Mouse (Mus musculus) intestine, embryonic 16.5 days (tissue): ENCODE data around the gene Capn5. TPM values are rescaled to one million over a fixed set of nuclear protein-coding genes. Genes with fewer than 3 reads are reported as not detected.

Experiments used
- ATAC-seq: fragments of 200-750 bp; cut with Nextera tagmentation; 2 replicates; pipeline ENCODE4 v1.8.0; 2017; ENCODE audit warnings: moderate TSS enrichment, moderate library complexity
- H3K27ac ChIP-seq: fragments of 300-500 bp; sonication (generic); 2 replicates; pipeline ENCODE4 v1.5.1; 2014; ENCODE audit warnings: mild to moderate bottlenecking, low read length
- H3K27me3 ChIP-seq: fragments of 300-500 bp; sonication (generic); replicated peaks from 2 replicates; pipeline ENCODE4 v1.6.1; 2014; ENCODE audit warnings: low read length, control low read depth, mixed read lengths; ENCODE audit not compliant: control insufficient read depth, insufficient read depth
- H3K36me3 ChIP-seq: fragments of 300-500 bp; sonication (generic); 2 replicates; pipeline ENCODE4 v1.6.1; 2014; ENCODE audit warnings: low read length, control low read depth; ENCODE audit not compliant: control insufficient read depth, insufficient read depth
- H3K4me1 ChIP-seq: fragments of 300-500 bp; sonication (generic); 2 replicates; pipeline ENCODE4 v1.6.1; 2014; ENCODE audit warnings: low read length, control low read depth, mixed read lengths; ENCODE audit not compliant: control insufficient read depth, insufficient read depth
- H3K4me2 ChIP-seq: fragments of 300-500 bp; sonication (generic); 2 replicates; pipeline ENCODE4 v1.6.1; 2014; ENCODE audit warnings: low read depth, low read length, control low read depth
- H3K4me3 ChIP-seq: fragments of 300-500 bp; sonication (generic); 2 replicates; pipeline ENCODE4 v1.5.1; 2014; ENCODE audit warnings: mild to moderate bottlenecking, low read length
- H3K9ac ChIP-seq: fragments of 300-500 bp; sonication (generic); 2 replicates; pipeline ENCODE4 v1.6.1; 2014; ENCODE audit warnings: low read depth, low read length
- H3K9me3 ChIP-seq: fragments of 300-500 bp; sonication (generic); 2 replicates; pipeline ENCODE4 v1.6.1; 2016; ENCODE audit warnings: low read length, control low read depth; ENCODE audit not compliant: control insufficient read depth
- WGBS: fragments of 180-500 bp; shearing (Covaris S2); extraction: QIAGEN DNeasy Blood & Tissue Kit; methylation state at CpG from one replicate; pipeline ENCODE4 v1.1.7; 2014; 5-methylcytosine and 5-hydroxymethylcytosine counted together
- polyA plus RNA-seq: library from polyadenylated mRNA; unstranded; fragments of >200 nt; fragmentation: Nextera tagmentation; extraction: Ambion mirVana; gene quantifications from 2 replicates; pipeline ENCODE4 v1.2.1, GENCODE M21; 2015

Gene Capn5
- 10.2 and 10.9 TPM in 2 replicates for polyA plus RNA-seq

DNA sequence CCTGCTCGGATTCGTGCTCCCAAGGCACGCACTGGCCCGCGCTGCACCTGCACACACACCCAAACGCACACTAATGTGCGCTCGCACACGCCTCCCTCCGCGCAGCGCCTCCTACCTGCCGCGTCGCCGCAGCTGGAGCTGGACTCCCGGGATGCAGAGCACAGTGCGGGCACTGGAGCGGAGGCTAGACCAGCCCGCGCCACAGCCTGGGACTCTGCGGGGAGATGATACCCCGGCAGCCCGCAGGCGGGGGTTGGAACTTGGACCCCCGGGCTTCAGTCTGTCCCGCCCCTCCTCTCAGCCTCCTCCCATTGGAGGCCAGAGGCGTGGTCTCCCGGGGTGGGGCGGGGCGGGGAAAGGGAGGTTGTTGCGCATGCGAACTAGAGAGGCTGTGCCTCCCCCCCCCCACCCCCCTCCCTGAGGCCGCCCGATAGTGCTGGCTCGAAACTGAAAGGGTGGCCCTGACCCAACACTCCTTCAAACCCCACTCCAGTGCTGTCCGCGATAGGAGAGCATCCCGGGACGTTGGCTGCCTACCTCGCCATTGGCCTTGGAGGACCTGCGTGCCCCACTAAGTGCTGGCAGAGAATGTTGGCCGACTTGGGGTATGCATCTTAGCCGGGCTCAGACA lies at the start of gene Capn5:
Gene Capn5 (minus strand): TSS at position 346 of the 631 bp plus-strand sequence.
- H3K9me3 ChIP-seq = no peaks in the 10 kb centered on the region
- ATAC-seq = peak; percentile 86
- H3K27ac ChIP-seq = peak within 1 kb of the TSS; percentile 90
- no peaks in the 10 kb centered on the region for H3K36me3 ChIP-seq
- H3K9ac ChIP-seq = peak within 1 kb of the TSS; percentile 83
- no peaks in the 10 kb centered on the region for H3K27me3 ChIP-seq
- H3K4me1 ChIP-seq = peaks cover 33% of the 10 kb centered on the region
- peak within 1 kb of the TSS; percentile 83 for H3K4me2 ChIP-seq
- WGBS = 2% methylated on average over 43 of the region's 44 CpGs
- peak within 1 kb of the TSS; percentile 95 for H3K4me3 ChIP-seq

- no peak overlapping the region for H3K27ac ChIP-seq
- WGBS = 96% methylated on average over 4 of the region's 4 CpGs
- no peaks in the 10 kb centered on the region for H3K9me3 ChIP-seq
- no peaks in the 10 kb centered on the region for H3K4me1 ChIP-seq
- no peak for ATAC-seq
- no peak overlapping the region for H3K9ac ChIP-seq
- H3K4me3 ChIP-seq = no peak overlapping the region
- no peak overlapping the region for H3K4me2 ChIP-seq
- H3K27me3 ChIP-seq = no peaks in the 10 kb centered on the region
- H3K36me3 ChIP-seq = no peaks in the 10 kb centered on the region; the same call in 1 of the 2 replicates
Measured at GRCm38 (mm10) chr7:98223796-98224195, 45.7 kb upstream of the Capn5 start.

GRCm38 (mm10) chr7:98216713-98217112 lies 38.6 kb upstream of the Capn5 start:
- no peak overlapping the region for H3K9ac ChIP-seq
- H3K9me3 ChIP-seq = no peaks in the 10 kb centered on the region
- H3K36me3 ChIP-seq = no peaks in the 10 kb centered on the region; the same call in 1 of the 2 replicates
- no peaks in the 10 kb centered on the region for H3K27me3 ChIP-seq
- ATAC-seq = no peak
- H3K4me3 ChIP-seq = no peak overlapping the region
- no peak overlapping the region for H3K27ac ChIP-seq
- no peaks in the 10 kb centered on the region for H3K4me1 ChIP-seq
- no peak overlapping the region for H3K4me2 ChIP-seq

DNA sequence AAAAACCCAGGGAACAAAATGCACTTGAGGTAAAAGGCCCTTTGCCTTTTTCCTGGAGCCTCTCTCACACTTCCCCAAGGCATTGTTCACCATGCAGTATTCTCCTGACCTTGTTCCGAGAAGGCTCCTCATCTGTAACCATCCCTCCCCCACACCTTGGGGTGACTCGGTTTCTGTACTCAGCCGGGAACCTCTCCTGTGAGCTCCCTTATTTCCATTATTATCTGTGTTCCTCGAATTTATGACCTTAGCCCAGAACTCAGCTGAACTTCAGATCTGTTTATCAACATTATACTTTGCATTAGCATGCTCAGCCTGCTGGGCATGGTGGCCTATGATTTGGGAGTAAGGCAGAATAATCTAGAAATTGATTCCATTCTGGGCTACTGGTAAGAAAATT lies 24.9 kb upstream of the Capn5 start:
- no peaks in the 10 kb centered on the region for H3K27me3 ChIP-seq
- 53% methylated on average over 4 of the region's 4 CpGs for WGBS
- ATAC-seq = no peak

GRCm38 (mm10) chr7:98201493-98202028 lies 23.5 kb upstream of the Capn5 start:
- peak; percentile 56; the same call in 1 of the 2 replicates for ATAC-seq
- H3K36me3 ChIP-seq = no peaks in the 10 kb centered on the region
- H3K27ac ChIP-seq = no peak overlapping the region; the same call in 1 of the 2 replicates
- no peaks in the 10 kb centered on the region for H3K27me3 ChIP-seq
- H3K9ac ChIP-seq = no peak overlapping the region
- peaks cover 7% of the 10 kb centered on the region for H3K4me1 ChIP-seq
- no peak overlapping the region for H3K4me3 ChIP-seq
- H3K4me2 ChIP-seq = no peak overlapping the region
- 57% methylated on average over 5 of the region's 5 CpGs for WGBS
- no peaks in the 10 kb centered on the region for H3K9me3 ChIP-seq

More for the DNA sequence above, 24.9 kb upstream of the Capn5 start:
- Histone ChIP-seq H3K27ac (no peak overlapping the region), H3K4me3 (no peak overlapping the region), H3K9ac (no peak overlapping the region), H3K36me3 (no peaks in the 10 kb centered on the region), H3K4me1 (peaks cover 7% of the 10 kb centered on the region), H3K4me2 (no peak overlapping the region), H3K9me3 (no peaks in the 10 kb centered on the region)

DNA sequence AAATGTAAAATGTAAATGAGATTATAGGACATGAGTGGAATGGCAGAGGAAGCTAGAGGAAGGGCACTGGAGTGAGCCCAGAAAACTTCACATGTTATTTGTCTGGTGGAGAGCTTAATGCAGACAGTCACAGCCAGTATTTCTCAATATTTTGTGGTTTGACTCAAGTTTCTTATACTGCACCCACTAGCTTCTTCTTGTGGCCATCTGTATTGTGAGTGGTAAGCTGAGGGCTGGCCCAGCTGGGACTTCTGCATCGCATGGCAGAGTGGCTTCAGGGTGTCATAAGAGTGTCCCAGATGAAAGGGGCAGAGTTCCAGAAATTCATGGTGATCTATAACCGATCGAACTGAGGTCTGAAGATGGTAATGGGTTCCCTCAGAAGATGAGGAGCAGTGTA lies 22.3 kb upstream of the Capn5 start:
- Histone ChIP-seq H3K4me3 (no peak overlapping the region), H3K27me3 (no peaks in the 10 kb centered on the region), H3K27ac (no peak overlapping the region), H3K4me2 (no peak overlapping the region), H3K9ac (no peak overlapping the region), H3K36me3 (no peaks in the 10 kb centered on the region), H3K4me1 (peaks cover 7% of the 10 kb centered on the region; the same call in 1 of the 2 replicates), H3K9me3 (no peaks in the 10 kb centered on the region)
- no peak for ATAC-seq
- WGBS = 87% methylated on average over 3 of the region's 3 CpGs

- no peak within 1 kb of the TSS for H3K4me3 ChIP-seq
- no peak for ATAC-seq
- H3K4me2 ChIP-seq = no peak within 1 kb of the TSS
- WGBS = 93% methylated on average over 4 of the region's 4 CpGs
- no peaks in the 10 kb centered on the region for H3K9me3 ChIP-seq
- H3K9ac ChIP-seq = no peak within 1 kb of the TSS
- no peaks in the 10 kb centered on the region for H3K36me3 ChIP-seq
- H3K27me3 ChIP-seq = peaks cover 3% of the 10 kb centered on the region; the same call in 1 of the 2 replicates
- H3K27ac ChIP-seq = no peak within 1 kb of the TSS
- H3K4me1 ChIP-seq = peaks cover 14% of the 10 kb centered on the region
Measured at GRCm38 (mm10) chr7:98199381-98199780, 21.3 kb upstream of the Capn5 start, which contains the start of gene B3gnt6. Gene B3gnt6 (minus strand): TSS chr7:98199481.

DNA sequence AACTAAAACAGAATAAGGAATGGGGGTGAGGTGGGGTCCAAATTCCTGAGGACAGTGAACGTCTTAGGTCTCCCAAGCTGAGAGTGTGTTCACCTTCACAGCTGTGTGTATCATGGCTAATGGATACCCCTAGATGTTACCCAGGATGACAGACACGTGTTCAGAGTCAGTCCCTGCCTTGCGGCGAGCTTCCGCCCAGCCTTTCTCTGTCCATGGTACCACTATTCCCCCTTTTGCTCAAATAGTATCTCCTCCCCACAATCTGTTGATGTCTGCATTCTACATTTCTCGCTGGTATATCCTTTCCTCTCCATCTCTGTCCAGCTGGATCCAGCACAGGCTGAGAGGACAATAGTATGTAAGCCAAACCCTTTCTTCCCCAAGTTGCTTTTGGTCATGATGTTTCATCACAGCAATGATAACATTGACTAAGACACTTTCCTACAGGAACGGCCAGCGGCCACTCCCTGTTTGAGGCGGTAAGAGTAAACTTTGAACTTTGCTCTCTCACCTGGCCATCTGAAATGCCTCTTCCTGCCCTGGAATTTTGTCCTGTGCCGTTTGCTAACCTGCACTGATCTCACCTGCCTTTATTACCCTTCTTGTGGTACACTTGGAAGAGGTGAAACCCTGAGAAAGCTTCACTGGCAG lies 17.2 kb upstream of the Capn5 start:
- ATAC-seq = peak; percentile 73
- WGBS = 32% methylated on average over 10 of the region's 10 CpGs
- no peak overlapping the region for H3K27ac ChIP-seq
- H3K27me3 ChIP-seq = peaks cover 28% of the 10 kb centered on the region
- H3K4me1 ChIP-seq = peaks cover 24% of the 10 kb centered on the region
- no peak overlapping the region for H3K4me2 ChIP-seq
- no peak overlapping the region for H3K4me3 ChIP-seq
- H3K9me3 ChIP-seq = no peaks in the 10 kb centered on the region
- H3K36me3 ChIP-seq = no peaks in the 10 kb centered on the region
- H3K9ac ChIP-seq = no peak overlapping the region

- peak; percentile 51 for ATAC-seq
- peak overlapping the region; percentile 11; the same call in 1 of the 2 replicates for H3K9ac ChIP-seq
- H3K4me3 ChIP-seq = peak overlapping the region; percentile 46
- H3K9me3 ChIP-seq = no peaks in the 10 kb centered on the region
- H3K4me1 ChIP-seq = peaks cover 24% of the 10 kb centered on the region
- H3K4me2 ChIP-seq = peak overlapping the region; percentile 71
- WGBS = 1% methylated on average over 61 of the region's 61 CpGs
- peaks cover 28% of the 10 kb centered on the region for H3K27me3 ChIP-seq
- no peak overlapping the region for H3K27ac ChIP-seq
- no peaks in the 10 kb centered on the region for H3K36me3 ChIP-seq
Measured at GRCm38 (mm10) chr7:98194026-98194792, 16.1 kb upstream of the Capn5 start.
